ENCODE assay signal across 17 mouse cellular contexts in the genomic region with DNA sequence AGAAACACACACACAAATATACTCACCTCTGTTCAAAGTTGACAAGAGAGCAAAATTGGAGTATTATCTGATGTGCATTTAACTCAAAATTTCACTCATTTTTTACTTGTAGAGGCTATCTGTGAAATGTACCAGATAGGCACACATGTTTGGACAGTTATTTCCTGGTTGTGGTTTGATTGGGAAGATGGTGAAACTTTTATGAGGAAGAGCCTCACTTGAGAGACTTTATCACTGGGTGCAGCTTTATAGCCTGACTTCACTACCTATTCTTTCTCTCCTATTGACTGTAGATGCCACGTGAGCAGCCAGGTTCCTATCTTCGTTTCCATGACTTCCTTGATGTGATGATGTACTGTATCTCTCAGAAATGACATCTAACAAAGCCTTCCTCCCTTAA.
"Had no signal": no experiment of that assay in that cellular context is flagged by ENCODE, and none has a peak within 500 bp of the region (broad histone marks: within the 10 kb centered on the region; RNA-seq: fewer than 3 reads in every experiment).

No protein-coding gene starts in this region.

- DNase-seq: liver, postnatal 0 days; lung, postnatal 14 days; lung, postnatal 36 days; right cerebral cortex, postnatal 14 days; thymus, adult 2 months; thymus, postnatal 25 days; thymus, postnatal 4 days had no signal

- H3K27ac ChIP-seq: liver, embryonic 15.5 days; lung, embryonic 15.5 days; macrophage; midbrain, embryonic 13.5 days; midbrain, embryonic 15.5 days; neural tube, embryonic 12.5 days; stomach, embryonic 15.5 days; stomach, postnatal 0 days had no signal

- H3K4me1 ChIP-seq: liver, embryonic 15.5 days; lung, embryonic 15.5 days; megakaryocyte, embryonic 14.5 days; midbrain, embryonic 13.5 days; midbrain, embryonic 15.5 days; neural tube, embryonic 12.5 days; stomach, embryonic 15.5 days had no signal

- H3K4me3 ChIP-seq: liver, embryonic 15.5 days; lung, embryonic 15.5 days; megakaryocyte, embryonic 14.5 days; midbrain, embryonic 13.5 days; midbrain, embryonic 15.5 days; neural tube, embryonic 12.5 days; stomach, embryonic 15.5 days had no signal

- H3K9ac ChIP-seq: liver, embryonic 15.5 days; liver, postnatal 0 days; lung, embryonic 15.5 days; midbrain, embryonic 13.5 days; midbrain, embryonic 15.5 days; neural tube, embryonic 12.5 days; stomach, embryonic 15.5 days had no signal

- H3K9me3 ChIP-seq: lung, embryonic 15.5 days; midbrain, embryonic 13.5 days; midbrain, embryonic 15.5 days; neural tube, embryonic 12.5 days; stomach, embryonic 15.5 days had no signal

- H3K36me3 ChIP-seq: liver, embryonic 15.5 days; lung, embryonic 15.5 days; midbrain, embryonic 13.5 days; midbrain, embryonic 15.5 days; neural tube, embryonic 12.5 days; stomach, embryonic 15.5 days had no signal

- H3K27me3 ChIP-seq: liver, embryonic 15.5 days; lung, embryonic 15.5 days; megakaryocyte, embryonic 14.5 days; midbrain, embryonic 13.5 days; midbrain, embryonic 15.5 days; neural tube, embryonic 12.5 days; stomach, embryonic 15.5 days had no signal

- ATAC-seq: liver, postnatal 0 days; lung, postnatal 0 days; midbrain, embryonic 13.5 days; midbrain, embryonic 15.5 days had no signal
